Mouse (Mus musculus): Measurements from ENCODE around the gene Gc. TPM values are rescaled to one million over a fixed set of nuclear protein-coding genes. Genes with fewer than 3 reads are reported as not detected.

Gene Gc
- polyA plus RNA-seq, 1 experiment from 2014 or later: not detected

GRCm38 (mm10) chr5:89444360-89444759, 13.3 kb downstream of the Gc start:
- no peak overlapping the region for H3K27ac ChIP-seq
- H3K4me3 ChIP-seq: no peak overlapping the region
- H3K4me1 ChIP-seq (replicated peaks): no peaks in the 10 kb centered on the region
- no peaks in the 10 kb centered on the region for H3K36me3 ChIP-seq
- peak; percentile 6 for DNase-seq (ENCODE audit: low spot score)
- 84% methylated on average over 4 of the region's 4 CpGs for WGBS
- H3K9me3 ChIP-seq: no peaks in the 10 kb centered on the region
- no peaks in the 10 kb centered on the region for H3K27me3 ChIP-seq (ENCODE audit: insufficient read depth, poor library complexity, severe bottlenecking)

- WGBS: 74% methylated on average over 1 of the region's 1 CpGs
- H3K4me3 ChIP-seq: no peak overlapping the region
- no peak for DNase-seq (ENCODE audit: low spot score)
Measured at GRCm38 (mm10) chr5:89411536-89411935, 46.2 kb downstream of the Gc start.

DNA sequence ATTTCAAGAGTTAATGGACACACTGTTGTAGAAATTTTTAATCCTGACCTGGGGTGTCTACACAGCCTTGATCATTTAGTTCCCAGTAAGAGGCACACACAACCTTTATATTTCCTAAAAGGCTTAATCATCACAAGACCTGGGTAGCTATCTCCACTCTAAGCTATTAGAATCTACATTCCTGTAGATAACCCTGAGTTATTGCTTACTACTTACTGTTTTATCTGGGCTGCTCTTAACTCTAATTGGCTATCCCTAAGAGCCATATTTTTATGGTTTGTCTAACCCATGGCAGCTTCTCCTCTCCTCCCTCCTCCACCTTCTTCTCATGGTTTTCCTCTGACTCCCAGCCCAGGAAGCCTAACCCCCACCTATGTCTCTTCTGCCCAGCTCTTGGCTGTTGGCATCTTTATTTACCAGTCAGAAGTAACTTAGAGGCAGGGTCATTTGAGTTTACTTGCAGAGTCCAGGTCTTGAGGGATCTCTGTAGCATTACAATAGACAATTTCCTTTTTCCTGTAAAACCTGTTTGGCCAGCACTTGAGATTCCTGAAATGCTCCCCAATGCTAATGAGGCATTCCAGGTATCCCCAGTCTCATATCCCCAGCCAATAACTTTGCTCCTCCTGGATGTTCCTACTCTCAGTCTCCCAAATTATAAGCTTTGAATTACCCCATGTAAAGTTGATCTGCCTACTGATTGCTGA, 50.2 kb downstream of the Gc start:
- H3K27ac ChIP-seq: no peak overlapping the region
- no peaks in the 10 kb centered on the region for H3K36me3 ChIP-seq
- H3K9me3 ChIP-seq: no peaks in the 10 kb centered on the region
- no peak overlapping the region for H3K4me3 ChIP-seq
- H3K4me1 ChIP-seq (replicated peaks): no peaks in the 10 kb centered on the region
- H3K27me3 ChIP-seq (ENCODE audit: insufficient read depth, poor library complexity, severe bottlenecking): no peaks in the 10 kb centered on the region
- no peak for DNase-seq (ENCODE audit: low spot score)

More at GRCm38 (mm10) chr5:89411536-89411935, 46.2 kb downstream of the Gc start:
- H3K27ac ChIP-seq: no peak overlapping the region
- H3K36me3 ChIP-seq: no peaks in the 10 kb centered on the region
- H3K4me1 ChIP-seq (replicated peaks): no peaks in the 10 kb centered on the region
- no peaks in the 10 kb centered on the region for H3K9me3 ChIP-seq
- H3K27me3 ChIP-seq (ENCODE audit: insufficient read depth, poor library complexity, severe bottlenecking): no peaks in the 10 kb centered on the region

- Histone ChIP-seq H3K27ac (no peak overlapping the region), H3K4me1 (replicated peaks) (no peaks in the 10 kb centered on the region), H3K4me3 (no peak overlapping the region), H3K36me3 (no peaks in the 10 kb centered on the region), H3K9me3 (no peaks in the 10 kb centered on the region), H3K27me3 (ENCODE audit: insufficient read depth, poor library complexity, severe bottlenecking) (no peaks in the 10 kb centered on the region)
- 84% methylated on average over 1 of the region's 1 CpGs for WGBS
- DNase-seq (ENCODE audit: low spot score): no peak
Measured at GRCm38 (mm10) chr5:89405132-89405531, 52.6 kb downstream of the Gc start.

GRCm38 (mm10) chr5:89390405-89390804, 67.3 kb downstream of the Gc start:
- no peak for DNase-seq (ENCODE audit: low spot score)
- WGBS: 73% methylated on average over 1 of the region's 1 CpGs
- no peaks in the 10 kb centered on the region for H3K27me3 ChIP-seq (ENCODE audit: insufficient read depth, poor library complexity, severe bottlenecking)
- no peaks in the 10 kb centered on the region for H3K4me1 ChIP-seq (replicated peaks)
- H3K36me3 ChIP-seq: no peaks in the 10 kb centered on the region
- H3K27ac ChIP-seq: no peak overlapping the region
- H3K4me3 ChIP-seq: no peak overlapping the region
- H3K9me3 ChIP-seq: peaks cover 8% of the 10 kb centered on the region

GRCm38 (mm10) chr5:89384204-89384603, 73.5 kb downstream of the Gc start:
- no peaks in the 10 kb centered on the region for H3K9me3 ChIP-seq
- H3K4me1 ChIP-seq (replicated peaks): no peaks in the 10 kb centered on the region
- no peak for DNase-seq (ENCODE audit: low spot score)
- 58% methylated on average over 5 of the region's 5 CpGs for WGBS
- H3K27me3 ChIP-seq (ENCODE audit: insufficient read depth, poor library complexity, severe bottlenecking): no peaks in the 10 kb centered on the region
- H3K27ac ChIP-seq: no peak overlapping the region
- no peak overlapping the region for H3K4me3 ChIP-seq
- H3K36me3 ChIP-seq: no peaks in the 10 kb centered on the region

- Histone ChIP-seq H3K36me3 (no peaks in the 10 kb centered on the region), H3K27ac (no peak overlapping the region), H3K9me3 (no peaks in the 10 kb centered on the region), H3K27me3 (ENCODE audit: insufficient read depth, poor library complexity, severe bottlenecking) (no peaks in the 10 kb centered on the region), H3K4me3 (no peak overlapping the region), H3K4me1 (replicated peaks) (no peaks in the 10 kb centered on the region)
- 88% methylated on average over 4 of the region's 4 CpGs for WGBS
- DNase-seq (ENCODE audit: low spot score): no peak
Measured at GRCm38 (mm10) chr5:89381340-89381739, 76.4 kb downstream of the Gc start.

DNA sequence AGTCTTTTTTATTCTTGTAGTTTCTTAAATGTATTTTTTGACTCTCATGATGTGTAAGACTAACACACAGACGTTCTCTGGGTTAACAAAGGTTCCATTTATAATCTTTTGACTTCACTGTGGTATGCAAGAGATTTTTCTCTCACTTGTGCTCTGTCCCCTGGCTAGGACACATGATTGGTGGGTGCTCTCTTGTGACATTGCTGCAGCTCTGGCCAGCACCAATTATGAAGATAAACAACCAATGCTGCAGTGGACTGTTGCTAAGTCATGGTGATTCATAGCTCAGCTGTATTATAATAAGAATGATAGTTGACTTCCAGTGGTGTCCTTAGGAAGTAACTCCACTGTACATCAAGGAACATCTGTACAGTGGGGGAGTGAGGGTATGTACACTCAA, 87.6 kb downstream of the Gc start:
- no peaks in the 10 kb centered on the region for H3K9me3 ChIP-seq
- WGBS: 69% methylated on average over 1 of the region's 1 CpGs
- H3K36me3 ChIP-seq: no peaks in the 10 kb centered on the region
- H3K4me1 ChIP-seq (replicated peaks): no peaks in the 10 kb centered on the region
- H3K27me3 ChIP-seq (ENCODE audit: insufficient read depth, poor library complexity, severe bottlenecking): no peaks in the 10 kb centered on the region
- no peak overlapping the region for H3K27ac ChIP-seq
- no peak for DNase-seq (ENCODE audit: low spot score)
- no peak overlapping the region for H3K4me3 ChIP-seq

- no peak for DNase-seq (ENCODE audit: low spot score)
- Histone ChIP-seq H3K9me3 (no peaks in the 10 kb centered on the region), H3K36me3 (no peaks in the 10 kb centered on the region), H3K27ac (no peak overlapping the region), H3K4me1 (replicated peaks) (no peaks in the 10 kb centered on the region), H3K4me3 (no peak overlapping the region), H3K27me3 (ENCODE audit: insufficient read depth, poor library complexity, severe bottlenecking) (no peaks in the 10 kb centered on the region)
- WGBS: 59% methylated on average over 4 of the region's 4 CpGs
Measured at GRCm38 (mm10) chr5:89368045-89368743, 89.5 kb downstream of the Gc start.

Other genes starting within 250 kb of the Gc start
- gene Npffr2, start 69.5 kb upstream of the Gc start, polyA plus RNA-seq (2016; fragmentation: Nextera tagmentation; extraction: Ambion mirVana): 0.48 and 0.76 TPM in 2 replicates